Mouse (Mus musculus) midbrain, embryonic 11.5 days (tissue): ENCODE measurements around the gene Cdhr4. TPM values are rescaled to one million over a fixed set of nuclear protein-coding genes. Genes with fewer than 3 reads are reported as not detected.

Experiments used
- ATAC-seq: fragments of 200-750 bp; cut with Nextera tagmentation; 2 replicates; pipeline ENCODE4 v1.8.0; 2017; ENCODE audit warnings: moderate TSS enrichment, moderate library complexity; ENCODE audit not compliant: low FRiP score
- DNase-seq: peaks from one replicate; pipeline ENCODE4 v3.0.0; 2015; ENCODE audit warnings: low spot score; ENCODE audit errors: missing footprints
- H3K27ac ChIP-seq: fragments of 300-500 bp; sonication (generic); 2 replicates; pipeline ENCODE4 v1.5.1; 2014; ENCODE audit warnings: low read depth, low read length
- H3K27me3 ChIP-seq: fragments of 300-500 bp; sonication (generic); 2 replicates; pipeline ENCODE4 v1.6.1; 2014; ENCODE audit warnings: mild to moderate bottlenecking, low read length, moderate library complexity, mixed read lengths; ENCODE audit not compliant: control insufficient read depth, insufficient read depth
- H3K36me3 ChIP-seq: fragments of 300-500 bp; sonication (generic); 2 replicates; pipeline ENCODE4 v1.6.1; 2014; ENCODE audit warnings: mild to moderate bottlenecking, low read length, moderate library complexity, mixed read lengths; ENCODE audit not compliant: control insufficient read depth, insufficient read depth
- H3K4me1 ChIP-seq: fragments of 300-500 bp; sonication (generic); 2 replicates; pipeline ENCODE4 v1.6.1; 2014; ENCODE audit warnings: low read length; ENCODE audit not compliant: control insufficient read depth, insufficient read depth
- H3K4me2 ChIP-seq: fragments of 300-500 bp; sonication (generic); 2 replicates; pipeline ENCODE4 v1.6.1; 2014; ENCODE audit warnings: mild to moderate bottlenecking, moderate library complexity
- H3K4me3 ChIP-seq: fragments of 300-500 bp; sonication (generic); 2 replicates; pipeline ENCODE4 v1.5.1; 2014; ENCODE audit warnings: low read depth, low read length
- H3K9ac ChIP-seq: fragments of 300-500 bp; sonication (generic); 2 replicates; pipeline ENCODE4 v1.6.1; 2014; ENCODE audit warnings: low read length
- H3K9me3 ChIP-seq: fragments of 300-500 bp; sonication (generic); 2 replicates; pipeline ENCODE4 v1.6.1; 2016; ENCODE audit warnings: low read length; ENCODE audit not compliant: control insufficient read depth
- WGBS: fragments of 180-500 bp; shearing (Covaris S2); extraction: QIAGEN DNeasy Blood & Tissue Kit; methylation state at CpG from one replicate; pipeline ENCODE4 v1.1.7; 2014; 5-methylcytosine and 5-hydroxymethylcytosine counted together
- polyA plus RNA-seq: library from polyadenylated mRNA; unstranded; fragments of >200 nt; fragmentation: Nextera tagmentation; extraction: Ambion mirVana; gene quantifications from 2 replicates; pipeline ENCODE4 v1.2.1, GENCODE M21; 2014

Cdhr4 gene
- polyA plus RNA-seq, 1 experiment from 2014 or later: 2.2 TPM

GRCm38 (mm10) chr9:108023216-108023615 is 30.9 kb downstream of the Cdhr4 start:
- peaks cover 21% of the 10 kb centered on the region for H3K36me3 ChIP-seq
- 85% methylated on average over 3 of the region's 3 CpGs for WGBS

DNA sequence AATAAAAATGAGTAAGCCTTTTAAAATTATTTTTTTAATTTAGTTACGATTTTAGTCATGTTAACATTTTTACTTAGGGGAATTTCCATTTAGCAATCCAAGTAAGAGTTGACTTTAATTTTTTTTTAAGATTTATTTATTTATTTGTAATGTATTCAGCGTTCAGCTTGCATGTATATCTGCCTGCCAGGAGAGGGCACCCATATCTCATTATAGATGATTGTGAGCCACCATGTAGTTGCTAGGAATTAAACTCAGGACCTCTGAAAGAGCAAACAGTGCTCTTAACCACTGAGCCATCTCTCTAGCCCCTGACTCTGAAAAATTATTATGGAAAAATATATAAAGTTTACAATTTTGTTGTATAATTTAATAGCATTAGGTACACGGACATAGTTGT is 34.3 kb downstream of the Cdhr4 start:
- H3K4me2 ChIP-seq: no peak overlapping the region
- no peak for DNase-seq
- no peaks in the 10 kb centered on the region for H3K4me1 ChIP-seq
- H3K9ac ChIP-seq: no peak overlapping the region
- no peak overlapping the region for H3K4me3 ChIP-seq
- peaks cover 21% of the 10 kb centered on the region for H3K36me3 ChIP-seq
- no peaks in the 10 kb centered on the region for H3K27me3 ChIP-seq
- no peak overlapping the region for H3K27ac ChIP-seq
- WGBS: 94% methylated on average over 3 of the region's 3 CpGs
- no peak for ATAC-seq
- H3K9me3 ChIP-seq: no peaks in the 10 kb centered on the region

More at GRCm38 (mm10) chr9:108023216-108023615, 30.9 kb downstream of the Cdhr4 start:
- no peak overlapping the region for H3K9ac ChIP-seq
- no peaks in the 10 kb centered on the region for H3K27me3 ChIP-seq
- H3K4me2 ChIP-seq: no peak overlapping the region
- H3K4me3 ChIP-seq: no peak overlapping the region
- DNase-seq: no peak
- H3K9me3 ChIP-seq: no peaks in the 10 kb centered on the region
- H3K27ac ChIP-seq: no peak overlapping the region
- no peak for ATAC-seq
- H3K4me1 ChIP-seq: no peaks in the 10 kb centered on the region

DNA sequence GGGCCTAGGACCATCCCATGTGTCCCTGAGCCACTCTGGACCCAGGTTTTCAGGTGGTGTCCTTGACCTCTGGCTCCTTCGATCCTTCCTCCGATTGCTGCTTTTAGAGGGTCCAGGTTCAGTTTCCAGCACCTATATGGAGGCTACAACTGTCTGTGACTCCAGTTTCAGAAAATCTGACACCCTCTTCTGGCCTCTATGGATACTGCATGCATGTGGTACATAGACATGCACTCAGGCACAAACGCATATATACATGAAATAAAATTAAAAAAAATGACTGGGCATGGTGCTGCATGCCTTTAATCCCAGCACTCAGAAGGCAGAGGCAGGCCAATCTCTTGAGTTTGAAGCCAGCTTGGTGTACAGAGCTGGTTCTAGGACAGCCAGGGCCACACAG is 35.6 kb downstream of the Cdhr4 start:
- ATAC-seq: no peak
- Histone ChIP-seq H3K36me3 (peaks cover 26% of the 10 kb centered on the region), H3K27me3 (no peaks in the 10 kb centered on the region), H3K27ac (no peak overlapping the region), H3K4me3 (no peak overlapping the region), H3K9me3 (no peaks in the 10 kb centered on the region), H3K9ac (no peak overlapping the region), H3K4me2 (no peak overlapping the region), H3K4me1 (no peaks in the 10 kb centered on the region)
- WGBS: 99% methylated on average over 3 of the region's 3 CpGs
- no peak for DNase-seq

DNA sequence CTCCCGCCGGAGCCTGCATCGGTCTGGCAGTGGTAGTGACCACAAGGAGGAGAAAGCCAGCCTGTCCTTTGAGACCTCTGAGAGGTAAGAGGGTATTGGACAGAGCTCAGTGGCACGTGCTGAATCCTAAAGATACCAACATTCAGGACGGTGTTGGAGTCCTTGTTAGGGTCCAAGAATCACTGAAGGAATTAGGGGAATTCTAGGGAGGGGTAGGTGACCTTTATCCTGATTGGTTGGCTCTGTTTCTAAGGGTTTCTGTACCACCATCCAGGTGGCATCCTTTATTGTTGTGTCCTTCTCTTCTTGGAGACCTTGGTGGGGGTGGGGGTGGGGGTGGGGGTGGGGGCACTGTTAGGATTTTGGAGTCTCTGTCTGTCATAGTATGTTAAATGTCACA is 39.8 kb downstream of the Cdhr4 start:
- H3K4me1 ChIP-seq: no peaks in the 10 kb centered on the region
- H3K27me3 ChIP-seq: no peaks in the 10 kb centered on the region
- H3K27ac ChIP-seq: no peak overlapping the region
- ATAC-seq: no peak
- no peak overlapping the region for H3K4me3 ChIP-seq
- DNase-seq: no peak
- H3K9me3 ChIP-seq: no peaks in the 10 kb centered on the region
- no peak overlapping the region for H3K9ac ChIP-seq
- no peak overlapping the region for H3K4me2 ChIP-seq
- 85% methylated on average over 5 of the region's 5 CpGs for WGBS
- H3K36me3 ChIP-seq: peaks cover 14% of the 10 kb centered on the region

DNA sequence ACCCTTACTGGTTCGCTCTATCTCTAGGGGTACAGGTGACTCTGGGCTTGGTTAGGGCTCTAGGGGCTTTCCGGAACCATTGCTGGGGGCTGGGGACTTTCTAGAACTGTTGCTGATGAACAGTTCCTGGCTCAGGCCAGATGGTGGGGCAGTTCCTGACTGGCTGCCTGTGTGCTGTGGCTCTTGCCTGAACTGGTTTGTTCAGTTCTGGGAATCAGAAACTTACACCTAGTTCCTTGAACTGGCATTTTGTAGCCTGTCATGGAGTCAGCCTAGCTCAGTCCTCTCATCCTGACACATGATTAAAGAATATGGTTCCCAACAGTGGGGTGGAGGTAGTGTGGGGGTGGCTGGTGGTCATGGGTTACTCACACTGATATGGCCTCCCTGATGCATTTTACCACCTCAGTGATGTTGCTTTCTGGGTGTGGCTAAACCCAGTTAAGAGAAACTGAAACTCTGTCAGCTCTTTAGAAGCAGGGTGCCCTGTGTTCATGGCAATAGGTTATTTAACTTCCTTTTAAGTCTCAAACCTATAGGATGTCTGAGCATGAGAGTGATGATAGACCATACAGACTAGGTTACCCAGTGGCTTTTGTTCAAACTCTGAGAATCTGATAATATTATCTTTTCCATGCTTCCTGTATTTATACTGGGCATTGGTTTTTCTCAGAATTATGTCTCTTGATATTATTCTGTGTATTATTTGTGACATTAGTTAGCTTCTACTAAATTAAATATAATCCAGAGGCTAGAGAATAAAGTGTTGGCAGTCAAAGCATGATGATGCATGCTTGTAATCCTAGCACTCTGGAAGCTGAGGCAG is 43.2 kb downstream of the Cdhr4 start:
- 100% methylated on average over 2 of the region's 2 CpGs for WGBS
- Histone ChIP-seq H3K9ac (no peak overlapping the region), H3K4me3 (no peak overlapping the region)

GRCm38 (mm10) chr9:108044751-108045492 is 52.6 kb downstream of the Cdhr4 start:
- no peak overlapping the region for H3K4me2 ChIP-seq
- peaks cover 14% of the 10 kb centered on the region for H3K4me1 ChIP-seq
- no peaks in the 10 kb centered on the region for H3K9me3 ChIP-seq
- H3K27me3 ChIP-seq: no peaks in the 10 kb centered on the region
- no peak overlapping the region for H3K4me3 ChIP-seq
- WGBS: 97% methylated on average over 8 of the region's 8 CpGs
- no peak for ATAC-seq
- DNase-seq: no peak
- H3K27ac ChIP-seq: no peak overlapping the region
- H3K36me3 ChIP-seq: peaks cover 15% of the 10 kb centered on the region
- no peak overlapping the region for H3K9ac ChIP-seq

More for the DNA sequence above, 43.2 kb downstream of the Cdhr4 start:
- no peak for ATAC-seq
- Histone ChIP-seq H3K4me2 (no peak overlapping the region), H3K27ac (no peak overlapping the region), H3K9me3 (no peaks in the 10 kb centered on the region), H3K36me3 (peaks cover 5% of the 10 kb centered on the region), H3K4me1 (no peaks in the 10 kb centered on the region), H3K27me3 (no peaks in the 10 kb centered on the region)
- no peak for DNase-seq

DNA sequence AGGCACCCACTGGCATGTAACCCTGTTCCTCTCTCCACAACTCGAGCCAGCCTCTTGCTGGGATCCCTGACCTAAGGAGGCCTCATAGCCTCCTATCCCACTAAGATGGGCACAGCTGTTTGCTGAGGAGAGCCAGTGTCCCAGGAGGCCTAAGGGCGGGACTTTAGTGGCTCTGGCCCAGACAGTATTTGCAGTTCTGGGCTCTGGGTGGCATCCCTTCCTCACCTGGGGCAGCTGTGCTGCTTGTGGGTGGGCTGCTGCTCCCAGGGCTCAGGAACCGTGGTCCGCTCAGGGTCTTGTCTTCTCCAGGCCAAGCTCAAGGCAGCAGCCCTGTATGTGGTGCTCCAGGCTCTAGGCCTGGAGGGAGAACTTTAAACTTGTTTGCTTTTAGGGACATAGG is 54.3 kb downstream of the Cdhr4 start:
- no peak overlapping the region for H3K9ac ChIP-seq
- H3K4me1 ChIP-seq: peaks cover 14% of the 10 kb centered on the region
- no peaks in the 10 kb centered on the region for H3K9me3 ChIP-seq
- H3K36me3 ChIP-seq: peaks cover 14% of the 10 kb centered on the region
- H3K27me3 ChIP-seq: no peaks in the 10 kb centered on the region
- DNase-seq: no peak
- H3K4me2 ChIP-seq: no peak overlapping the region
- no peak overlapping the region for H3K4me3 ChIP-seq
- WGBS: 82% methylated on average over 4 of the region's 4 CpGs
- ATAC-seq: no peak
- no peak overlapping the region for H3K27ac ChIP-seq

GRCm38 (mm10) chr9:108047601-108048565 is 55.6 kb downstream of the Cdhr4 start:
- Histone ChIP-seq H3K27ac (peak overlapping the region; percentile 48; the same call in 1 of the 2 replicates), H3K4me1 (peaks cover 14% of the 10 kb centered on the region), H3K27me3 (no peaks in the 10 kb centered on the region), H3K9me3 (no peaks in the 10 kb centered on the region), H3K9ac (peak overlapping the region; percentile 58; the same call in 1 of the 2 replicates), H3K4me3 (peak overlapping the region; percentile 76), H3K36me3 (peaks cover 14% of the 10 kb centered on the region), H3K4me2 (peak overlapping the region; percentile 87)
- 48% methylated on average over 17 of the region's 17 CpGs for WGBS
- ATAC-seq (no peak), DNase-seq (peak; percentile 84)
